Mouse (Mus musculus) right cerebral cortex, adult 18-20 months (tissue): Measurements from ENCODE around the gene Smg6.
A peak's percentile ranks its signal among the peaks of the same experiment; 100 is the strongest.

Source experiments
- DNase-seq: peaks from one replicate; pipeline ENCODE4 v3.0.0; 2022; ENCODE audit warnings: mixed read lengths

Gene Smg6

GRCm38 (mm10) chr11:74925577-74926387, at the start of gene Smg6, which contains the start of gene Srr:
TSS of gene Smg6 (plus strand) at chr11:74925823.
TSS of gene Srr (minus strand) at chr11:74925948.
- DNase-seq = peak; percentile 94

GRCm38 (mm10) chr11:74876801-74877200, 48.8 kb upstream of the Smg6 start:
- peak; percentile 76 for DNase-seq

- DNase-seq = no peak
Measured at GRCm38 (mm10) chr11:74880999-74881398, 44.6 kb upstream of the Smg6 start.

GRCm38 (mm10) chr11:74881979-74882378, 43.6 kb upstream of the Smg6 start:
- peak; percentile 78 for DNase-seq

GRCm38 (mm10) chr11:74883098-74883497, 42.5 kb upstream of the Smg6 start:
- no peak for DNase-seq

- no peak for DNase-seq
Measured at GRCm38 (mm10) chr11:74894619-74895018, 31.0 kb upstream of the Smg6 start.

GRCm38 (mm10) chr11:74895980-74896900, 29.4 kb upstream of the Smg6 start:
- peak; percentile 64 for DNase-seq

- DNase-seq = peak; percentile 73
Measured at GRCm38 (mm10) chr11:74896901-74897677, 28.5 kb upstream of the Smg6 start, which contains the start of gene Sgsm2. TSS of gene Sgsm2 (minus strand) at chr11:74897060.

- peak; percentile 89 for DNase-seq
Measured at GRCm38 (mm10) chr11:74897678-74898516, 27.7 kb upstream of the Smg6 start, which contains the start of gene Tsr1. TSS of gene Tsr1 (plus strand) at chr11:74898071.

GRCm38 (mm10) chr11:74898517-74898827, 27.2 kb upstream of the Smg6 start:
- no peak for DNase-seq

GRCm38 (mm10) chr11:74901555-74901954, 24.1 kb upstream of the Smg6 start:
- DNase-seq = no peak

- DNase-seq = no peak
Measured at GRCm38 (mm10) chr11:74902416-74902815, 23.2 kb upstream of the Smg6 start.

- no peak for DNase-seq
Measured at GRCm38 (mm10) chr11:74907850-74908249, 17.8 kb upstream of the Smg6 start.

GRCm38 (mm10) chr11:74908618-74909399, 16.8 kb upstream of the Smg6 start:
- peak; percentile 14 for DNase-seq

GRCm38 (mm10) chr11:74909978-74910377, 15.6 kb upstream of the Smg6 start:
- no peak for DNase-seq

GRCm38 (mm10) chr11:74912492-74912891, 13.1 kb upstream of the Smg6 start:
- DNase-seq = no peak

- peak; percentile 49 for DNase-seq
Measured at GRCm38 (mm10) chr11:74919249-74919648, 6.4 kb upstream of the Smg6 start.

GRCm38 (mm10) chr11:74924149-74924548, 1.5 kb upstream of the Smg6 start:
- DNase-seq = no peak

GRCm38 (mm10) chr11:74926388-74927005, 874 bp downstream of the Smg6 start:
- DNase-seq = no peak

GRCm38 (mm10) chr11:74927236-74927725, 1.7 kb downstream of the Smg6 start:
- DNase-seq = no peak
